Mouse (Mus musculus) liver, adult 2 months (tissue): ENCODE results near the gene St13. TPM values are rescaled to one million over a fixed set of nuclear protein-coding genes. Genes with fewer than 3 reads are reported as not detected.
A peak's percentile ranks its signal among the peaks of the same experiment; 100 is the strongest.

Experiments
- DNase-seq: peaks from one replicate; pipeline ENCODE4 v3.0.0-alpha.2; 2011; ENCODE audit warnings: low read depth, low spot score; ENCODE audit errors: extremely low read depth
- H3K27ac ChIP-seq: fragments of 200-500 bp; replicated peaks from 2 replicates; pipeline ENCODE4 v1.5.1; 2012; ENCODE audit warnings: low read depth, mild to moderate bottlenecking, control low read depth, inconsistent platforms, low read length; ENCODE audit not compliant: insufficient read depth
- H3K27me3 ChIP-seq: fragments of 200-500 bp; 2 replicates; pipeline ENCODE4 v1.6.1; 2012; ENCODE audit warnings: mild to moderate bottlenecking, moderate library complexity, low read length, inconsistent platforms; ENCODE audit not compliant: control insufficient read depth, insufficient read depth
- H3K36me3 ChIP-seq: fragments of 200-500 bp; 2 replicates; pipeline ENCODE4 v1.6.1; 2012; ENCODE audit warnings: low read length, inconsistent platforms; ENCODE audit not compliant: control insufficient read depth, insufficient read depth
- H3K4me1 ChIP-seq: fragments of 200-500 bp; 2 replicates; pipeline ENCODE4 v1.6.1; 2011; ENCODE audit warnings: low read length; ENCODE audit not compliant: control insufficient read depth, insufficient read depth
- H3K4me3 ChIP-seq: fragments of 200-500 bp; 2 replicates; pipeline ENCODE4 v1.5.1; 2011; ENCODE audit warnings: low read depth, mild to moderate bottlenecking, control low read depth, low read length, moderate library complexity; ENCODE audit not compliant: insufficient read depth
- H3K79me2 ChIP-seq: fragments of 200-500 bp; 2 replicates; pipeline ENCODE4 v1.6.1; 2012; ENCODE audit warnings: inconsistent platforms, mild to moderate bottlenecking, low read length, moderate library complexity; ENCODE audit not compliant: control insufficient read depth, insufficient read depth
- H3K9ac ChIP-seq: fragments of 200-500 bp; 2 replicates; pipeline ENCODE4 v1.6.1; 2012; ENCODE audit warnings: low read depth, mild to moderate bottlenecking, control low read depth, inconsistent platforms, low read length
- CTCF ChIP-seq: fragments of 200-500 bp; IDR thresholded peaks from 2 replicates; pipeline ENCODE4 v1.5.1; 2011; ENCODE audit warnings: low read depth, low read length, control low read depth
- POLR2A ChIP-seq: fragments of 200-500 bp; IDR thresholded peaks from 2 replicates; pipeline ENCODE4 v1.6.1; 2011; ENCODE audit warnings: low read length, control low read depth; ENCODE audit not compliant: insufficient read depth; ENCODE audit errors: extremely low read depth
- WGBS: fragments of 180-500 bp; shearing (Covaris S2); methylation state at CpG from one replicate; pipeline ENCODE4 v1.1.7; 2018; 5-methylcytosine and 5-hydroxymethylcytosine counted together
- polyA plus RNA-seq: library from polyadenylated mRNA; depleted of rRNA; stranded (reverse); fragments of >200 nt; gene quantifications from 2 replicates; pipeline ENCODE4 v1.2.3, GENCODE M21; 2012
- total RNA-seq: library from RNA; depleted of rRNA; stranded (reverse); fragments of >200 nt; gene quantifications from 2 replicates; pipeline ENCODE4 v1.2.3, GENCODE M21; 2014

St13 gene
- total and polyA plus RNA-seq, 2 experiments: 29.2 to 98.9 TPM

DNA sequence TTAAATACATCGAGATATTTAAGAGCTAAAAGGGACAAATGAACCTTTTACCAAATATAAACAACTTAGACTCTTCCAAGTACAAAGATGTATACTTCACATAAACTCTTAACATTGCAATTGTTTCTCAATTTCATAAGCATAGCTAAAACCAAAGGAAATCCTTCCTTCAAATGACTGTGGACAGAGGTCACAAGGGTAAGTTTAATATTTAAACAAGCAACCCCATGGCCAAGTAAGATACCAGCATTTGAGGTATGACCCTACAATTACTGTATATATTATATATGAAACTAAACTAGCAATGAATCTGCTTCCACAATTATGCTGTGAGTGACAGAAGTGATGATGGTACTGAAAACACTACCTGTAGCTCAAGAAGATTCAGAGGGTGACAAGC lies 35.6 kb downstream of the St13 start:
- Histone ChIP-seq H3K36me3 (peaks cover 30% of the 10 kb centered on the region), H3K79me2 (peaks cover 3% of the 10 kb centered on the region; the same call in 1 of the 2 replicates), H3K9ac (no peak overlapping the region), H3K4me1 (peaks cover 44% of the 10 kb centered on the region), H3K4me3 (no peak overlapping the region), H3K27me3 (no peaks in the 10 kb centered on the region), H3K27ac (no peak overlapping the region; the same call in none of the 2 replicates)
- TF ChIP-seq CTCF (no peak), POLR2A (no peak)
- peak; percentile 81 for DNase-seq
- WGBS: 55% methylated on average over 1 of the region's 1 CpGs

DNA sequence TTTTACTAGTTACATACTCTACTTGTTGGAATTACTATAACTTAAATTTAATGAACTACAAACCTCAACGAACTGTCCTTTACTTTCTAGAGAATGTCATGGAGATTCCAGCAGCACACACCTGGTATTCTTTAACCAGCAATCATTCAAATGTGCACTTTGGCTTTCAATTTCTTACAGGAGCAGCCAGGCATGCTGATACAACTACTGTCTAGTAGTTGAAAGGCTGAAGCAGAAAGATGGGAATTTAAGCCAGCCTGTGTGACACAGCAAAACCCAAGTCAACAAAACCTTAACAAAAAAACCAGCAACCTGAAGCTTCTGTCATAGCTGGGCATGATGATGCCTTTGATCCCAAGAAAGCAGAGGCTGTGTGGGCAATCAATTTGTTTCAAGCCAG lies 37.4 kb downstream of the St13 start:
- Histone ChIP-seq H3K79me2 (peaks cover 14% of the 10 kb centered on the region), H3K4me3 (no peak overlapping the region), H3K4me1 (peaks cover 47% of the 10 kb centered on the region), H3K27ac (peak overlapping the region; percentile 87), H3K9ac (no peak overlapping the region), H3K36me3 (peaks cover 25% of the 10 kb centered on the region), H3K27me3 (no peaks in the 10 kb centered on the region)
- DNase-seq: peak; percentile 86
- WGBS: 23% methylated on average over 1 of the region's 1 CpGs
- TF ChIP-seq CTCF (no peak), POLR2A (no peak)

DNA sequence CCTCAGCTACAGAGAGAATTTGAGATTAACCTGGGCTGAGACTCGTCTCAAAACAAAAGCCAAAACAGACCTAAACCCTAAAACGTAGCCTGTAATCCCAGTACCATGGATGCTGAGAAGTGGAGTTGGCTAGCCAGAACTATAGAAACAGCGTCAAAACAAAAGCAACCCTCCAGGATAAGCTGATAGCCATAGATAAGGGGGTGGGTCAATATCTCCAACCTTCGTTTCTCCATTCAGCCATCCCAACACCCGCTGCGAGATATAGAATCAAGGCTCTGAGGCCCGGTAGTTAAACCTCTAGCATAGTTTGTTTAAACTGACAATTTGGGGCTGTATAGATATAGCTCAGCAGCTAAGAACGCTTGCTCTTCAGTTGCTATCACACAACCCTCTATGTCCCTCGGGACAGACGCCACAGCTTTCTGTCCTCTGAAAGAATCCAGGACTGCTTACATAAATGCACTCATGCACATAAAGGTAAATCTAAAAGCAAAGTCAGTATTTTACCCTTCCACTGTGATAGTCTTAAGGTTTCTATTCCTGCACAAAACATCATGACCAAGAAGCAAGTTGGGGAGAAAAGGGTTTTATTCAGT lies 38.4 kb downstream of the St13 start:
- no peaks in the 10 kb centered on the region for H3K27me3 ChIP-seq
- no peak overlapping the region for H3K9ac ChIP-seq
- peaks cover 22% of the 10 kb centered on the region for H3K36me3 ChIP-seq
- peaks cover 44% of the 10 kb centered on the region for H3K4me1 ChIP-seq
- peak overlapping the region; percentile 74 for H3K27ac ChIP-seq
- no peak for DNase-seq
- no peak overlapping the region for H3K4me3 ChIP-seq
- WGBS: 57% methylated on average over 10 of the region's 10 CpGs
- TF ChIP-seq POLR2A: no peak
- no peak for TF ChIP-seq CTCF
- peaks cover 20% of the 10 kb centered on the region for H3K79me2 ChIP-seq

DNA sequence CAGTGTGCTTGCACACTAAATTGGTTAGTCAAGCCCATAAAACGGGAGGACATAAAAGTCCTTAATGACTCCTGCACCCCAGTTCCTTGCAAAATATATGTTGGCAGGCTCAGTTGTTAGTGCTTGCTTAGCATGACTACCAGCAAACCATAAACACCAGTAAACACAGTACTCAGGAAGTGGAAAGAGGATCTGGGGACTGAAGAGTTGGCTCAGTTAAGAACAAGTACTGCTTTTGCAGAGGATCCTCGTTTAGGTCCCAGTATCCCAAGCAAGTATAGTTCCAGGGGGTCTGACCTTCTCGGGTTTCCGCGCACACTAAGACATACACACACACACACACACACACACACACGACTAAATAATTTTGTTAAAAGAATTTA lies 38.9 kb downstream of the St13 start:
- WGBS: 43% methylated on average over 6 of the region's 6 CpGs
- Histone ChIP-seq H3K79me2 (peaks cover 20% of the 10 kb centered on the region), H3K36me3 (peaks cover 17% of the 10 kb centered on the region), H3K9ac (peak overlapping the region; percentile 36), H3K27me3 (no peaks in the 10 kb centered on the region), H3K4me1 (peaks cover 41% of the 10 kb centered on the region), H3K4me3 (no peak overlapping the region), H3K27ac (peak overlapping the region; percentile 74)
- TF ChIP-seq CTCF: no peak
- no peak for TF ChIP-seq POLR2A
- DNase-seq: no peak

DNA sequence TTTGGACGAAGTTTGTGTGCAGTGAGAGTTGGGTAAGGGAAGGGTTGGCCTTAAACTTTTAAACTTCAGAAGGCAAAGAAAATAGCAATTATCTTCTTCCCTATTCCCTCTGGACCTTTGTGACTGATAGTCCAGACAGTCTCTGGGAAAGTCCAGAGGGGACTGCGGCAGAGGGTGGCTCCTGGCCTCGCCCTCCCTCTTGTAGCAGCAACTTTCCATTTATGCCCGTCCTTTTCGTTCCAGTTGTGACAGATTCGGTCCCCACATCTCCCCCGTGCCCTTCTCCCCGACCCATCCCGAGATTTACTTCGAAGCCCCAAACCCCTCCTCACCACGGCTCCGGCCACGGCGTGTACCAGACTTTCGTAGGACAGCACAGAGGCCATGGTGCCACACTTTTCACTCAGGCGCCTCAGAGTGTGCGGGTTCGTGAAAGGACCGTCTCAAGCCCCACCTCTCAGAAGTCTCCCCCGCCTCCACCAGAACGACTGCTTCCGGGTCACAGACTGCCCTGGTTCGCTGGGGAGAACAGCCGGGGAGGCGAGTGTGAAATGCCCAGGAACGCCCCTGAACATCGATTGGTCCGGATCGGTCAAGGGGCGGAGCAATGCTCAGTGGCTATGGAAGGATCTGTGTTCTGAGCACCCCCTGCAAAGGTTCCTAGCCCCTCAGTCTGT lies 39.4 kb downstream of the St13 start, which contains the start of gene Slc25a17:
Gene Slc25a17, minus strand, starts transcription at position 468 of the 677 bp plus-strand sequence.
- Histone ChIP-seq H3K4me3 (peak within 1 kb of the TSS; percentile 76), H3K4me1 (peaks cover 39% of the 10 kb centered on the region), H3K36me3 (peaks cover 12% of the 10 kb centered on the region), H3K79me2 (peaks cover 23% of the 10 kb centered on the region), H3K27ac (peak within 1 kb of the TSS; percentile 85), H3K27me3 (no peaks in the 10 kb centered on the region), H3K9ac (peak within 1 kb of the TSS; percentile 80)
- DNase-seq: peak; percentile 93
- TF ChIP-seq CTCF (0 out of 2 replicates have a peak, but pooled peaks have one; percentile 2), POLR2A (peak; percentile 84)
- WGBS: 1% methylated on average over 30 of the region's 30 CpGs

DNA sequence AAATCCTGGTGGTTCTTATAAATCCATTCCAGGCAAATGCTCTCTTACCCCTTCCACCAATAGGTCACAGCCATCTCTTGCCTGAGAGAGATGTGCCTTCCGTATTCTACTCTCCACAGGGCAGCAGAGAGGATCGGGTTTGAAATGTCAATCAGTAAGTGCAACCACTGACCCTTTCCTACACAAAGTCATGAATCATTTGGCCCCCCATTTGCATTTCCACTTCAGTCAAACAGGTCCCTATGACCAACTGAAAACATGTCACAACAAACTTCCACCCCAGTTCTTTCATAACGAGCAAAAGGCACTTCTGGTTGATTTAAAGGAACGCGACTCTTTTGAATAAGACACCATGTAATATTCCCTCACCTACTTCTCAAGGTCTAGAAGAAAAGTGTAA lies 40.5 kb downstream of the St13 start:
- Histone ChIP-seq H3K27me3 (no peaks in the 10 kb centered on the region), H3K36me3 (peaks cover 11% of the 10 kb centered on the region), H3K9ac (peak overlapping the region; percentile 42), H3K27ac (peak overlapping the region; percentile 85), H3K4me1 (peaks cover 36% of the 10 kb centered on the region), H3K79me2 (peaks cover 27% of the 10 kb centered on the region), H3K4me3 (peak overlapping the region; percentile 76)
- DNase-seq: no peak
- TF ChIP-seq CTCF: no peak
- no peak for TF ChIP-seq POLR2A
- whole genome bisulfite sequencing: 38% methylated on average over 5 of the region's 5 CpGs
